Mouse (Mus musculus) ES-E14 (cell line): ENCODE measurements around the gene Klk1b5.

Experiments
- HCFC1 ChIP-seq: IDR thresholded peaks from 2 replicates; pipeline ENCODE4 v1.6.1; 2012; ENCODE audit warnings: low read length, inconsistent platforms, borderline replicate concordance; ENCODE audit not compliant: insufficient read depth
- MAFK ChIP-seq: IDR thresholded peaks from 2 replicates; pipeline ENCODE4 v1.6.1; 2014; ENCODE audit warnings: mild to moderate bottlenecking, low read depth, low read length, inconsistent platforms; ENCODE audit not compliant: insufficient read depth
- ZC3H11A ChIP-seq: IDR thresholded peaks from 2 replicates; pipeline ENCODE4 v1.6.1; 2012; ENCODE audit warnings: low read depth, mild to moderate bottlenecking, inconsistent platforms, low read length, borderline replicate concordance
- ZNF384 ChIP-seq: IDR thresholded peaks from 2 replicates; pipeline ENCODE4 v1.6.1; 2012; ENCODE audit warnings: low read depth, low read length, inconsistent platforms

DNA sequence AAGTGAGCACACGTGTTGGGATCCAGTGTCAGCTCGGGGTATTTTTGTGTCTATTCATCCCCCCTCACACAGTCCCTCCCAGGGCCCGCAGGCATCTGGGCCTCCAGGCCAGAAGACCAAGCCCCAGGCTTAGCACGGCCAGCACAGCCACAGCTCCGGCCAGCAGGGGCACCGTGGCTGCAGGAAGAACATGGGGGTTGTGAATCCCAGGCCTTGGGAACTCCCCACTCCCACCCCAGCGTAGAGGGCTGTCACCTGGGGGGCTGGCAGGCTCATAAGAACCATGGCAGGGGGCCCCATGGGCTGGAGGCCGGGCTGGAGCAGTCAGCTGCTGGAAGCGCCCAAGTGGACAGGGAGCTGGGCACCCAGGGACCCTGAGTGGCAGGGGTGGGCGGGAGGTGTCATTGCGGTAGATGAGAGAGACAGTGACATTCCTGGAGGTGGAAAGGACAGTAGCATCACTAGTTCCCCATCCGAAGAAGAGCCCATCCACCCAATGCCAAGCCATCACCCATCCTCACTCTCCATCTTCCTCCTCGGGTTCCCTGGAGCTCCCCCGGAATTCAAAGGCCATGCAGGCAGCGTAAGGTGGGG is 37.4 kb downstream of the Klk1b5 start:
- TF ChIP-seq ZC3H11A (no peak), MAFK (no peak), HCFC1 (no peak), ZNF384 (no peak)
